28 mouse cellular contexts compared by ENCODE assay signal in the genomic region with DNA sequence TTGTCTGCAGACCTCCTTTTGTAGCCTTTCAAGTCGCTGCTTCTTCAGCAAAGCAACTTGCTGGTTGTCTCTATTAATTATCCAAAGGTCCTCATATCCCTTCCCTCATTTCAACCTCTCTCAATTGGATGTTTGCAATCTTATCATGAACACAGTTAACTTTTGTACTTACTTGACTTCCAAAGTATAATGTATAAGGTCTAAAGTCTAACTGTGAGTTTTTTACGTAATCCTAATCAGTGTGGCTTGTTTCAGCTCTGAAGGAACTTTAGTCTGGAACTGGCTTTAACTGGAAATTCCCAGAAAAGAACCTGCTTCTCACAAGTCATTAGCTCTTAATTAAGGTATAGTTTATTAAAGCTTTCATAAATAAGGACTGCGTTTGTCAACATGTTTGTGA.
"Had no signal": no experiment of that assay in that cellular context is flagged by ENCODE, and none has a peak within 500 bp of the region (broad histone marks: within the 10 kb centered on the region; RNA-seq: fewer than 3 reads in every experiment).

No protein-coding gene starts in this region.

- H3K27me3 ChIP-seq: embryonic facial prominence, embryonic 12.5 days; embryonic facial prominence, embryonic 13.5 days; embryonic facial prominence, embryonic 15.5 days; forebrain, embryonic 12.5 days; forebrain, embryonic 13.5 days; forebrain, embryonic 15.5 days had no signal

- DNase-seq: cerebellum, adult 18-20 months; cerebellum, adult 2 months; cerebellum, adult 8-10 months; cerebellum, adult 9-10 months; cerebellum, adult 9-11 months; cerebellum, postnatal 10 days; cerebellum, postnatal 14 days; cerebellum, postnatal 25 days; cerebellum, postnatal 36 days; embryo, embryonic 11 days; forebrain, postnatal 0 days; gastrocnemius, adult 2 months; gastrocnemius, postnatal 10 days; gastrocnemius, postnatal 14 days; gastrocnemius, postnatal 25 days; gastrocnemius, postnatal 36 days; heart, adult 11 months had no signal

- H3K9ac ChIP-seq: embryonic facial prominence, embryonic 12.5 days; embryonic facial prominence, embryonic 13.5 days; embryonic facial prominence, embryonic 15.5 days; forebrain, embryonic 12.5 days; forebrain, embryonic 13.5 days; forebrain, embryonic 15.5 days; forebrain, postnatal 0 days had no signal

- H3K36me3 ChIP-seq: embryonic facial prominence, embryonic 10.5 days; embryonic facial prominence, embryonic 12.5 days; embryonic facial prominence, embryonic 13.5 days; embryonic facial prominence, embryonic 15.5 days; forebrain, embryonic 10.5 days; forebrain, embryonic 12.5 days; forebrain, embryonic 15.5 days had no signal

- ATAC-seq: forebrain, embryonic 13.5 days; forebrain, embryonic 14.5 days; forebrain, embryonic 15.5 days; forebrain, embryonic 16.5 days; forebrain, postnatal 0 days had no signal

- H3K4me3 ChIP-seq: embryonic facial prominence, embryonic 10.5 days; embryonic facial prominence, embryonic 12.5 days; embryonic facial prominence, embryonic 13.5 days; embryonic facial prominence, embryonic 15.5 days; erythroblast, embryonic 14.5 days; forebrain, embryonic 10.5 days; forebrain, embryonic 12.5 days; forebrain, embryonic 13.5 days; forebrain, embryonic 15.5 days; gastrocnemius, adult 2 months had no signal

- H3K9me3 ChIP-seq: embryonic facial prominence, embryonic 10.5 days; embryonic facial prominence, embryonic 12.5 days; embryonic facial prominence, embryonic 13.5 days; embryonic facial prominence, embryonic 15.5 days; forebrain, embryonic 10.5 days; forebrain, embryonic 12.5 days; forebrain, embryonic 13.5 days; forebrain, embryonic 15.5 days had no signal

- H3K27ac ChIP-seq: embryonic facial prominence, embryonic 10.5 days; embryonic facial prominence, embryonic 12.5 days; embryonic facial prominence, embryonic 13.5 days; embryonic facial prominence, embryonic 15.5 days; forebrain, embryonic 10.5 days; forebrain, embryonic 12.5 days; forebrain, embryonic 13.5 days; forebrain, embryonic 15.5 days; gastrocnemius, adult 2 months had no signal

- H3K4me1 ChIP-seq: embryonic facial prominence, embryonic 10.5 days; embryonic facial prominence, embryonic 12.5 days; embryonic facial prominence, embryonic 13.5 days; embryonic facial prominence, embryonic 15.5 days; forebrain, embryonic 10.5 days; forebrain, embryonic 12.5 days; forebrain, embryonic 13.5 days; forebrain, embryonic 15.5 days had no signal

- H3K4me2 ChIP-seq: embryonic facial prominence, embryonic 12.5 days; embryonic facial prominence, embryonic 13.5 days; embryonic facial prominence, embryonic 15.5 days; forebrain, embryonic 12.5 days; forebrain, embryonic 13.5 days; forebrain, embryonic 15.5 days had no signal
